Comparison of ENCODE assay signal across 11 mouse cellular contexts in the genomic region with DNA sequence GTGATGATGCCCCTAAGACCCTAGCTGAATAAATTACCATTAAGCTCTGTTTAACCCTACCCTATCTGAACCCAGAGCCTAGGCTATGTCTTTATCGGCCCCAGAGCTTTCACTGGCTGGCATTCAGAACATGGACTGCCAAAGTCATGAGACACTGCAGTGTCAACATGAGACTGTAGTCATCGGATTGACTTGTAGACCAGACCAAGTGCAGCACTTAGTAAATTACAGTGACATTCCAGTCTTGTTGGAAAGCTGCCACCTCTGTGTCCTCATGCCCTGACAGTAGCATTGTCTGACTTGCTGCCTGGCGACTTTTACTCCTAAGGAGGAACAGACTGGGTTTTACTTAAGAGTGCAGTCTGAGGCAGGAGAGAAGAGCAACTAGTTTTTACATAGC.
DNase-seq lines count a peak whose midpoint lies in the region; ATAC-seq and TF ChIP-seq lines count a peak whose summit lies in the region.
"Had no signal": no experiment of that assay in that cellular context is flagged by ENCODE, and none has a peak within 500 bp of the region (broad histone marks: within the 10 kb centered on the region; RNA-seq: fewer than 3 reads in every experiment).

No protein-coding gene starts in this region.

- ATAC-seq in kidney, embryonic 15.5 days (replicated peaks; ENCODE audit: low FRiP score): no peak
- ATAC-seq in erythroid progenitor cell, adult 5-6 weeks (replicated peaks; ENCODE audit: low FRiP score, poor library complexity, severe bottlenecking): no peak
- ATAC-seq: intestine, embryonic 16.5 days had no signal

- H3K4me2 ChIP-seq in kidney, embryonic 15.5 days: no peak overlapping the region
- H3K4me2 ChIP-seq: embryonic facial prominence, embryonic 15.5 days had no signal

- intact Hi-C loops in heart, postnatal 25 days (cut with DNase I): no loop called here
- intact Hi-C loops in gastrocnemius, postnatal 36 days (cut with DNase I): no loop called here

- H3K27ac ChIP-seq in kidney, adult 2 months (ENCODE audit: insufficient read depth, low read depth, low read length): no peak overlapping the region
- no peak overlapping the region for H3K27ac ChIP-seq in kidney, embryonic 15.5 days
- H3K27ac ChIP-seq: embryonic facial prominence, embryonic 15.5 days; gastrocnemius, adult 2 months had no signal

- no peaks in the 10 kb centered on the region for H3K9me3 ChIP-seq in kidney, embryonic 15.5 days (replicated peaks)
- H3K9me3 ChIP-seq: embryonic facial prominence, embryonic 15.5 days had no signal

- no peaks in the 10 kb centered on the region for H3K36me3 ChIP-seq in kidney, adult 2 months (ENCODE audit: control insufficient read depth, insufficient read depth, low read length)
- peaks cover 22% of the 10 kb centered on the region for H3K36me3 ChIP-seq in kidney, embryonic 15.5 days

- H3K4me1 ChIP-seq in kidney, adult 2 months (ENCODE audit: control insufficient read depth, insufficient read depth, low read length): no peaks in the 10 kb centered on the region
- no peaks in the 10 kb centered on the region for H3K4me1 ChIP-seq in kidney, embryonic 15.5 days
- H3K4me1 ChIP-seq: embryonic facial prominence, embryonic 15.5 days had no signal

- no peak overlapping the region for H3K4me3 ChIP-seq in kidney, adult 2 months (ENCODE audit: insufficient read depth, low read depth, low read length)
- no peak overlapping the region for H3K4me3 ChIP-seq in kidney, embryonic 15.5 days (replicated peaks)
- H3K4me3 ChIP-seq: embryonic facial prominence, embryonic 15.5 days; gastrocnemius, adult 2 months had no signal

- no peak overlapping the region for H3K9ac ChIP-seq in kidney, embryonic 15.5 days
- H3K9ac ChIP-seq: embryonic facial prominence, embryonic 15.5 days had no signal

- no peak for TF ChIP-seq POLR2A in kidney, adult 2 months (IDR thresholded peaks at IDR 0.05; ENCODE audit: low read depth, low read length)

- WGBS in kidney, adult 2 months: 46% methylated on average over 3 of the region's 3 CpGs
- WGBS in kidney, embryonic 15.5 days: 62% methylated on average over 3 of the region's 3 CpGs

- H3K27me3 ChIP-seq in kidney, adult 2 months (replicated peaks; ENCODE audit: control insufficient read depth, insufficient read depth, low read length): no peaks in the 10 kb centered on the region
- no peaks in the 10 kb centered on the region for H3K27me3 ChIP-seq in kidney, embryonic 15.5 days
- H3K27me3 ChIP-seq: embryonic facial prominence, embryonic 15.5 days had no signal

- TF ChIP-seq CTCF in kidney, adult 2 months (conservative IDR thresholded peaks at IDR 0.05; ENCODE audit: insufficient read depth, insufficient read length, low read depth, low read length): no peak

- DNase-seq in kidney, adult 2 months: peak; percentile 63
- peak; percentile 17 for DNase-seq in fibroblast of lung, adult 2 months (ENCODE audit: low read depth)
- peak; percentile 33 for DNase-seq in heart, postnatal 25 days (ENCODE audit: low spot score)
- DNase-seq in lung, postnatal 25 days (ENCODE audit: low spot score): peak; percentile 45
- no peak for DNase-seq in embryo, embryonic 11 days
- no peak for DNase-seq in gastrocnemius, postnatal 36 days
- DNase-seq: gastrocnemius, adult 2 months had no signal

Comparison
In these comparisons a context has a peak if more than half of its experiments do, and no peak if none do; other contexts are left out.
1. DNase-seq: peak in kidney, adult 2 months (single experiment), fibroblast of lung, adult 2 months (single experiment), heart, postnatal 25 days (single experiment) and lung, postnatal 25 days (single experiment); none in embryo, embryonic 11 days (single experiment) and gastrocnemius, postnatal 36 days (0 of 2).